Mouse (Mus musculus) left cerebral cortex, adult 11 months (tissue): ENCODE data around the gene Zdhhc5.

Source experiments
- DNase-seq: peaks from one replicate; pipeline ENCODE4 v3.0.0; 2022; ENCODE audit warnings: low spot score

Zdhhc5 gene

DNA sequence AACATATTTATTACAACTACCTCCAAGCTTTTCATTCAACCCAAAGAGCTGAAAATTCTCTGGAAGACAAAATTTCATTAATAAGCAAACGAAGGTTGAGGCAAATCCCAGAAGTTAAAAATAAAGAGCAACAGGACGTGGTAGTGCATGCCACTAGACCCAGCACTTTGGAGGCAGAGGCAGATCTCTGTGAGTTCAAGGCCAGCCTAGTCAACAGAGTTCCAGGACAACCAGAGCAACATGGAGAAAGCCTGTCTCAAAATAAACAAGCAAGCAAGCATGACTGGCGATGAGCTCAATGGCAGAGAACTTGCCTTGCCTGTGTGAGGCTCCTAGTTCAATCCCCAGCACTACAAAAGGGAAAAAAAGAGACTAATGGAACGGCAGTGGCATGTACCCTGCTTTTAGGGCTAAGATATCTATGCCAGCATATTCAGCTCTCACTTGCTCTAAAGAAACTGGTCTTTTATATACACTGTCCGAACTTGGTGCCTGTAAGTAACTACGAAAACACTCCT, 67.9 kb downstream of the Zdhhc5 start:
- no peak for DNase-seq

GRCm38 (mm10) chr2:84646138-84646537, 68.8 kb downstream of the Zdhhc5 start:
- no peak for DNase-seq

GRCm38 (mm10) chr2:84640833-84641232, 74.1 kb downstream of the Zdhhc5 start:
- DNase-seq, result no peak

DNA sequence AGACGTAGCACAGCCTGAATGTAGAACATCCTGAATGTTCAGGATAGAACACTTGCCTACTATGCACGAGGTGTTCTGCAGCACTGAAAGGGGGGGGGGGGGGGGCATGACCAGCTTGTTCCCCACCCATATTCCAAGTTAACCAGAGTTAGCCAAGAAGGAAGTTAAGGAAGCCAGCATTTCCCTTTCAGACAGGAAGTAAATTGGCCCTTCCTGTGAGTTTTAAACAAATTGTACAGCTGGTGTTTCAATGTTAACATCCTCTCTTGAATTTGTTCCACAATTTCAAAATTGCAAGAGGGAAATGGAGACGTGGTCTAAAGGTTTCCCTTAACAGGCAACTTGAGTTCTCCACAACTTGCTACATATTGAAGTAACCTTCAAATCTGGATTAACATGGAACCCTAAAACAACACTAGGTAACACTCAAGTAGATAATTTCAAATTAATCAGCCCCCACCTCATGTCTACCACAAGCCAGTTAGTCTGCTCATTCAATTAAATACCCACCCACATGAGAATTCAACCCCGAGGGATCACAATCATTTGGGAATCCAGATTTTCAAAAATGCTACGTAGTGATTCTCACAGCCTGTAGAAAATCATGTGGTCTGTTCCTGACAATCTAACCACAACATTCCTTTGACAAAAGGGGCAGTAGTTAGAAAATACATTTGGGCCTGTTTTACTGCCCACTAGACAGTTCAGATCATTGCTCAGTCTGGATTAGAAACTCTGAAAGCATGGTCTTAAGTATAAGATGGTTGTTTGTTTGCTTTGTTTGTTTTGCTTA, 76.4 kb downstream of the Zdhhc5 start:
- DNase-seq, result no peak
